Mouse (Mus musculus): Measurements from ENCODE around the gene Igbp1b. TPM values are rescaled to one million over a fixed set of nuclear protein-coding genes. Genes with fewer than 3 reads are reported as not detected.

The Igbp1b gene
- total RNA-seq (2021), result under 1 TPM; 0.54 to 0.94 TPM
- long read RNA-seq, experiment 1, partial matches to known transcripts, result 0 of 1 reads
- long read RNA-seq, experiment 1, other reads (novel, unspliced or antisense), result 0 of 1 reads
- long read RNA-seq, experiment 2, result 0 reads

- no peak within 1 kb of the TSS for H3K4me3 ChIP-seq
- intact Hi-C loops (cut with DNase I), result no loop called here
- TF ChIP-seq CTCF (IDR thresholded peaks at IDR 0.05), result no peak
- no peak within 1 kb of the TSS for H3K27ac ChIP-seq
- no peak for DNase-seq (ENCODE audit: extremely low spot score in 1 of 2, low spot score in 2 of 2)
Observed at GRCm38 (mm10) chr6:138658516-138658915, at the start of gene Igbp1b. Igbp1b (minus strand) TSS chr6:138658544.

- no peak overlapping the region for H3K4me3 ChIP-seq
- TF ChIP-seq CTCF (IDR thresholded peaks at IDR 0.05), result no peak
- intact Hi-C loops (cut with DNase I), result no loop called here
Observed at GRCm38 (mm10) chr6:138682959-138683358, 24.6 kb upstream of the Igbp1b start.

GRCm38 (mm10) chr6:138672704-138673141 is 14.4 kb upstream of the Igbp1b start:
- H3K27ac ChIP-seq, result no peak overlapping the region
- no peak for TF ChIP-seq CTCF (IDR thresholded peaks at IDR 0.05)
- H3K4me3 ChIP-seq, result no peak overlapping the region
- intact Hi-C loops (cut with DNase I), result no loop called here
- no peak for DNase-seq (ENCODE audit: extremely low spot score in 1 of 2, low spot score in 2 of 2)

More at GRCm38 (mm10) chr6:138682959-138683358, 24.6 kb upstream of the Igbp1b start:
- no peak for DNase-seq (ENCODE audit: extremely low spot score in 1 of 2, low spot score in 2 of 2)
- H3K27ac ChIP-seq, result no peak overlapping the region

GRCm38 (mm10) chr6:138665416-138665815 is 7.1 kb upstream of the Igbp1b start:
- Histone ChIP-seq H3K4me3 (no peak overlapping the region), H3K27ac (no peak overlapping the region)
- no peak for DNase-seq (ENCODE audit: extremely low spot score in 1 of 2, low spot score in 2 of 2)
- no peak for TF ChIP-seq CTCF (IDR thresholded peaks at IDR 0.05)
- intact Hi-C loops (cut with DNase I), result loop anchor here (5.0 kb wide), 1 partner anchor 137 kb away; no protein-coding TSS in a partner anchor

GRCm38 (mm10) chr6:138645604-138646003 is 12.7 kb downstream of the Igbp1b start:
- Histone ChIP-seq H3K27ac (no peak overlapping the region), H3K4me3 (no peak overlapping the region)
- DNase-seq (ENCODE audit: extremely low spot score in 1 of 2, low spot score in 2 of 2), result no peak
- TF ChIP-seq CTCF (IDR thresholded peaks at IDR 0.05), result no peak
- intact Hi-C loops (cut with DNase I), result no loop called here

GRCm38 (mm10) chr6:138639351-138639750 is 19.0 kb downstream of the Igbp1b start:
- DNase-seq (ENCODE audit: extremely low spot score in 1 of 2, low spot score in 2 of 2), result peak in 1 of 2 experiments; percentile 15
- intact Hi-C loops (cut with DNase I), result no loop called here

GRCm38 (mm10) chr6:138620786-138621185 is 37.6 kb downstream of the Igbp1b start:
- no peak overlapping the region for H3K4me3 ChIP-seq
- no peak for TF ChIP-seq CTCF (IDR thresholded peaks at IDR 0.05)
- H3K27ac ChIP-seq, result no peak overlapping the region
- DNase-seq (ENCODE audit: extremely low spot score in 1 of 2, low spot score in 2 of 2), result no peak
- intact Hi-C loops (cut with DNase I), result no loop called here

More at GRCm38 (mm10) chr6:138639351-138639750, 19.0 kb downstream of the Igbp1b start:
- Histone ChIP-seq H3K4me3 (no peak overlapping the region), H3K27ac (no peak overlapping the region)
- no peak for TF ChIP-seq CTCF (IDR thresholded peaks at IDR 0.05)

GRCm38 (mm10) chr6:138618396-138618795 is 39.9 kb downstream of the Igbp1b start:
- intact Hi-C loops (cut with DNase I), result no loop called here
- H3K27ac ChIP-seq, result no peak overlapping the region
- H3K4me3 ChIP-seq, result no peak overlapping the region
- DNase-seq (ENCODE audit: extremely low spot score in 1 of 2, low spot score in 2 of 2), result no peak
- TF ChIP-seq CTCF (IDR thresholded peaks at IDR 0.05), result no peak

Other genes with a start within 250 kb of the Igbp1b start
- 100 to 1,000 TPM; 143 to 158 TPM for gene Lmo3, start 76.6 kb downstream of the Igbp1b start, total RNA-seq (2021)